Mouse (Mus musculus): Measurements from ENCODE around the gene Tmprss11c. TPM values are rescaled to one million over a fixed set of nuclear protein-coding genes. Genes with fewer than 3 reads are reported as not detected.

Gene Tmprss11c
- polyA plus RNA-seq (2015; fragmentation: Nextera tagmentation; extraction: Ambion mirVana) = not detected in 2 replicates

DNA sequence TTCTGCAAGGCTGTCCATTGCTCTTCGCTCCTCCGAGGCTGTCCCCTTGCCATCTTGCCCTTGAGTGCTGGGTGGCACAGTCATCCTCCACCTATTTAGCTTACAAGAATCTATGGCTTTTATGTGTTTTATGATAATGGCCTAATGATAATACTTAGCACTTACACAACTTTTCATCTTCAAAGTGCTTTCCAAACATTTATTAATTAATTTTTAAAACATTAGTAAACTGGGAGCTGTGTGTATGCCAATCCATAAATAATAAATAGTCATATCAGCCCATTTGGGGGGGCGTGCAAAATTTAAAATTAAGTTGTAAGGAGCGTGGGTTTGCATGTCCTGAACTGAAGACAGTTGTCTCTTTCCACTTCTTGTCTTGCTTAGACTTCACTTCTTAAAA, at the start of gene Tmprss11c:
Gene Tmprss11c, minus strand, starts transcription at position 101 of the 400 bp plus-strand sequence.

DNA sequence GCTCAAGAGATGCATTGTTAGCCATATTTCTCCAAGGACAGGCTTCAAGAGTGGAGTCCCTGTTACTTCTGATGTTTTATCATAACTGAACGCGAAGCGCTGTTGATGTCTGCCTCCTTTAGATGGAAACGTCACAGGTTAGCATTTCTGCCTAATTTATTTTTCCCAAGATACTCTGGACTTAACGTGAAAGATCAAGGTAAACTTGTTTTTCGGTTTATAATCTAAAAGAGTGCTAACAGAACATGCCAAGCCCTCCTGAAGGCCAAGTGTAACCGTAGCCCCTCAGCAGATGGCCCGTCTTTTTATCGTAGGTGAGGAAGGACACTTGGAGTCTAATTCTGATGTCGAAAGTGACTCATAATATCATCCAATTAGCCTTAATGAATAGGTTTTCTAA, 91.3 kb downstream of the Tmprss11c start, which contains the start of gene Gnrhr:
Gene Gnrhr, minus strand, starts transcription at position 101 of the 400 bp plus-strand sequence.

Other genes starting within 250 kb of the Tmprss11c start
- 21.7 and 22.6 TPM in 2 replicates for gene Cenpc1, start 223.7 kb downstream of the Tmprss11c start, polyA plus RNA-seq (2015; fragmentation: Nextera tagmentation; extraction: Ambion mirVana)
- gene Stap1, start 217.6 kb downstream of the Tmprss11c start, polyA plus RNA-seq (2015; fragmentation: Nextera tagmentation; extraction: Ambion mirVana) = 7.8 and 12.0 TPM in 2 replicates
- gene Uba6, start 116.5 kb downstream of the Tmprss11c start, polyA plus RNA-seq (2015; fragmentation: Nextera tagmentation; extraction: Ambion mirVana) = 4.3 and 4.6 TPM in 2 replicates
- not detected in 2 replicates for gene Gnrhr, start 91.4 kb downstream of the Tmprss11c start, polyA plus RNA-seq (2015; fragmentation: Nextera tagmentation; extraction: Ambion mirVana)
- gene Tmprss11d, start 84.1 kb upstream of the Tmprss11c start, polyA plus RNA-seq (2015; fragmentation: Nextera tagmentation; extraction: Ambion mirVana) = not detected in 2 replicates
- gene Tmprss11a, start 179.7 kb upstream of the Tmprss11c start, polyA plus RNA-seq (2015; fragmentation: Nextera tagmentation; extraction: Ambion mirVana) = not detected in 2 replicates
- gene Tmprss11g, start 229.3 kb upstream of the Tmprss11c start, polyA plus RNA-seq (2015; fragmentation: Nextera tagmentation; extraction: Ambion mirVana) = not detected in 2 replicates